Mouse (Mus musculus) cerebellum, adult 2 months (tissue): ENCODE measurements around the gene Ism2. TPM values are rescaled to one million over a fixed set of nuclear protein-coding genes. Genes with fewer than 3 reads are reported as not detected.

Source experiments
- DNase-seq, 2 experiments: peaks; one replicate each; pipeline ENCODE4 v3.0.0; 2021
- H3K27ac ChIP-seq: fragments of 200-500 bp; 2 replicates; pipeline ENCODE4 v1.5.1; 2012; ENCODE audit warnings: low read length, control low read depth, inconsistent platforms; ENCODE audit not compliant: insufficient read depth
- H3K27me3 ChIP-seq: fragments of 200-500 bp; 2 replicates; pipeline ENCODE4 v1.6.1; 2012; ENCODE audit warnings: inconsistent platforms, mild to moderate bottlenecking, low read length, moderate library complexity; ENCODE audit not compliant: control insufficient read depth, insufficient read depth
- H3K4me1 ChIP-seq: fragments of 200-500 bp; 2 replicates; pipeline ENCODE4 v1.6.1; 2011; ENCODE audit warnings: low read length; ENCODE audit not compliant: control insufficient read depth, insufficient read depth
- H3K4me3 ChIP-seq: fragments of 200-500 bp; replicated peaks from 2 replicates; pipeline ENCODE3; 2011; ENCODE audit warnings: mild to moderate bottlenecking, low read depth, low read length, control low read depth; ENCODE audit not compliant: insufficient read depth
- CTCF ChIP-seq: fragments of 200-500 bp; IDR thresholded peaks from 2 replicates; pipeline ENCODE4 v1.5.1; 2011; ENCODE audit warnings: low read depth, mild to moderate bottlenecking, control low read depth, low read length, moderate library complexity, borderline replicate concordance; ENCODE audit not compliant: insufficient read depth
- POLR2A ChIP-seq: fragments of 200-500 bp; IDR thresholded peaks from 2 replicates; pipeline ENCODE4 v1.6.1; 2011; ENCODE audit warnings: low read length, control low read depth, borderline replicate concordance; ENCODE audit not compliant: insufficient read depth
- WGBS: fragments of 180-500 bp; shearing (Covaris S2); methylation state at CpG from one replicate; pipeline ENCODE4 v1.1.7; 2018; 5-methylcytosine and 5-hydroxymethylcytosine counted together
- polyA plus RNA-seq: library from polyadenylated mRNA; depleted of rRNA; stranded (reverse); fragments of >200 nt; gene quantifications from 2 replicates; pipeline ENCODE4 v1.2.3, GENCODE M21; 2012; rRNA removed

Ism2 gene
- polyA plus RNA-seq, 1 experiment: 0.26 TPM

DNA sequence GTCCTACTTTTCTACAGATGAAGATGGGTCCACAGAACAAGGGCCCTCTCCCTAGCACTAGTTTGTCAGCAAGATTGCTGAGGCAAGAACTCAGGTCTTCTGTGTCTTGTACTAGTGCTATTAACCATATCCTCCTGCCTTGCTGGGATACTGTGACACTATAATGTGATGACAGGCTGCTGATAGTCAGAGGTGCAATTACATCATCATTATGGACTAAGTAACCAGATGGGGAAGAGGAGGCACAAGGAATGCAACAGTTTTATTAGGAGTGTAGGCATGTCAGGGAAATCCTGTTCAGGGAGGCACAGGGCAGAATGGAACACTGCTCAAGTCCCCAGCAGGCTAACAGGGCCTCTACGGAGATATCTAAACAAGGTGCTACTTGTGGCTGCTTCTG is 60.9 kb downstream of the Ism2 start, which contains the start of gene Noxred1:
TSS of gene Noxred1 (minus strand) at position 101 of the 400 bp plus-strand sequence.
- no peak for DNase-seq
- TF ChIP-seq CTCF (no peak), POLR2A (no peak)
- H3K27me3 ChIP-seq: no peaks in the 10 kb centered on the region
- H3K4me1 ChIP-seq: no peaks in the 10 kb centered on the region
- 96% methylated on average over 1 of the region's 1 CpGs for WGBS
- no peak within 1 kb of the TSS for H3K27ac ChIP-seq
- no peak within 1 kb of the TSS for H3K4me3 ChIP-seq

DNA sequence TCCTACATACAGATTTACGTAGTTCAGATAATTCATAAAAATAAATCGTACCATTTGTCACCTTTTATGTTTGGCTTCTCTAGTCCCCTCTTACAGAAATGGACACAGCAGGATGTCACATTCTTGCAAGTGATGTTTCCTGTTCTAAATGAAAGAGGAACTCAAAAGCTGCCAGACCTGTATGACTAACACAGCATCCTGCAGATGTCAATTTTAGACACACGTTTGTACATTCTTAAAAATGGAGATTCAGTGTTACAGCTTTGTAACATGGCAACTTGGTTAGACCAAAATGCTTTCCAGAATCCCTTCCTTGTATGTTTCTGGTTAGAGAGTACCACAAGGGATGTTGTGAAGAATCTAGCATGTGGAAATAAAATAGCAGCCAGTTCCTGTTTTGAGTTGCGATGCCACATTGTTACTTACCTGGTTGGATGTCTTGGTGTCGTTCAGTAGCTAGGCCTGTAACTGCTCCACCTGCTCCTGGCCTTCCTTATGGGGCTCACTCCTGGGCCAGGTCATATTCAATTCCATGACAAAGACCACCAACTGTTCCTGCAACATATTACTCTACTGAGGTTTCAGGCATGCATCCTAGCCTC is 62.5 kb downstream of the Ism2 start:
- H3K27ac ChIP-seq: no peak overlapping the region
- H3K4me1 ChIP-seq: no peaks in the 10 kb centered on the region
- WGBS: 81% methylated on average over 5 of the region's 5 CpGs
- no peak for DNase-seq
- TF ChIP-seq CTCF (no peak), POLR2A (no peak)
- H3K4me3 ChIP-seq: no peak overlapping the region
- H3K27me3 ChIP-seq: no peaks in the 10 kb centered on the region

- no peaks in the 10 kb centered on the region for H3K27me3 ChIP-seq
- TF ChIP-seq POLR2A (no peak), CTCF (no peak)
- H3K4me3 ChIP-seq: no peak overlapping the region
- H3K27ac ChIP-seq: no peak overlapping the region
- H3K4me1 ChIP-seq: no peaks in the 10 kb centered on the region
- DNase-seq: no peak
Measured at GRCm38 (mm10) chr12:87230379-87230895, 69.1 kb downstream of the Ism2 start.

DNA sequence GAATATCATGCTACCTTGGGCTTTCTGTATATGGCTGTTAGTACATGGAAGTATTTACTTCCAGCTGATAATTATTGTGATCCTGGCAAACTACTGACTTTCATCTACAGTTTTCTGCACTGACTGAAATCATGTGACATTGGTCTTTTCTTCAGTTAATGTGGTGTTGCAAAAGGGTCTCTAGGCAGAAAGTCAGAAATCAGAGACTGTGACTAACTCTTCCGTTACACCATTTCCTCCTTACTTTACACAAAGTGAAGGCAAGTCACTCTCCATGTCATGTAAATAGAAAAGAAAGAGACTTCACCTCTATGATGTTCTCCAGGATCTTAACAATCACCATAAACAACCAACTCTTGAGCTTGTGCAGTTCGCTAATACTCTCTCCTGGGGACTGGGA is 69.9 kb downstream of the Ism2 start:
- no peaks in the 10 kb centered on the region for H3K27me3 ChIP-seq
- no peaks in the 10 kb centered on the region for H3K4me1 ChIP-seq
- no peak for TF ChIP-seq CTCF
- no peak for TF ChIP-seq POLR2A
- DNase-seq: no peak
- 92% methylated on average over 2 of the region's 2 CpGs for WGBS
- no peak overlapping the region for H3K4me3 ChIP-seq
- no peak overlapping the region for H3K27ac ChIP-seq

Other genes starting within 250 kb of the Ism2 start
- 3.8 and 5.0 TPM in 2 replicates for gene Ngb, start 197.2 kb downstream of the Ism2 start, polyA plus RNA-seq
- gene Gstz1, start 152.5 kb downstream of the Ism2 start, polyA plus RNA-seq: 64.1 and 69.4 TPM in 2 replicates
- 21.9 and 22.4 TPM in 2 replicates for gene Pomt2, start 151.7 kb downstream of the Ism2 start, polyA plus RNA-seq
- gene Samd15, start 100.0 kb downstream of the Ism2 start, polyA plus RNA-seq: 1.9 and 2.0 TPM in 2 replicates
- 22.1 and 23.5 TPM in 2 replicates for gene Tmed8, start 99.3 kb downstream of the Ism2 start, polyA plus RNA-seq
- gene Noxred1, start 61.0 kb downstream of the Ism2 start, polyA plus RNA-seq: 1.5 and 2.0 TPM in 2 replicates
- 58.2 and 60.3 TPM in 2 replicates for gene Vipas39, start 33.4 kb downstream of the Ism2 start, polyA plus RNA-seq
- 238 and 246 TPM in 2 replicates for gene Ahsa1, start 33.2 kb downstream of the Ism2 start, polyA plus RNA-seq
- gene Sptlc2, start 88.7 kb upstream of the Ism2 start, polyA plus RNA-seq: 23.3 and 25.2 TPM in 2 replicates
- 82.7 and 86.7 TPM in 2 replicates for gene Slirp, start 144.2 kb upstream of the Ism2 start, polyA plus RNA-seq
- gene Alkbh1, start 144.3 kb upstream of the Ism2 start, polyA plus RNA-seq: 18.3 and 22.0 TPM in 2 replicates
- gene Snw1, start 172.6 kb upstream of the Ism2 start, polyA plus RNA-seq: 46.3 and 50.7 TPM in 2 replicates
- not detected in 2 replicates for gene Gm5788, start 195.0 kb upstream of the Ism2 start, polyA plus RNA-seq
- gene Gm8300, start 214.6 kb upstream of the Ism2 start, polyA plus RNA-seq: not detected in 2 replicates